Mouse (Mus musculus): ENCODE measurements around the gene 1700016C15Rik.

1700016C15Rik gene

DNA sequence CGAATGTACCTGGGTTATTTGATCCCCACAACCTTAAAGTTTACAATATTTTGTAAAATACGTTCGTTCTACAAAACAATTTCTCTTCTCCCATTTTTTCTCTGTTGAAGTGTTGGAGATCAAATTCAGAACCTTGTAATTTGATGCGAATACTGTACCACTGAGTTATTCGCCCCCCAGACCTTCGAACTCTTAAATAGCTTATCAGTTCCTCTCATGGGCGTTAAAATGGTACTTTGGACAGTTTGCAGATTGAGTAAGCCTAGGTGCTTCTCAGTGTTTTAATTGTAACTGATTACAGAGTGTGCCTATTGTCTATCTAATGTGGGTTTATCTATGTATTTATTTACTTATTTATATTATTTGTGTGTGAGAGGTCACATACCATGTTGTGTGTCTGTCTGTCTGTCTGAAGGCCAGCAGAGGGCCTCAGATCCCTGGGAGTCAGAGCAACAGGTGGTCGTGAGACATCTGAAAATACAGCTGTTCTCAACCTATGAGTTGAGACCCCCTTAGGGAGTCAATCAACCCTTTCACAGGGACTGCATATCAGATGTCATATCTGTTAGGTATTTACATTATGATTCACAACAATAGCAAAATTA is 67.6 kb downstream of the 1700016C15Rik start:
- DNase-seq (ENCODE audit: low read depth), result no peak
